Mouse (Mus musculus) spleen, adult 2 months (tissue): Measurements from ENCODE around the gene Metrn. TPM values are rescaled to one million over a fixed set of nuclear protein-coding genes. Genes with fewer than 3 reads are reported as not detected.

ENCODE experiments used
- DNase-seq, 2 experiments: peaks; one replicate each; pipeline versions ENCODE4 v3.0.0 to v3.0.0-alpha.2; 2012 to 2021; ENCODE audit warnings: low spot score in 2 of 2, low read depth in 1 of 2
- H3K27ac ChIP-seq: fragments of 200-500 bp; 2 replicates; pipeline ENCODE4 v1.5.1; 2012; ENCODE audit warnings: low read length, inconsistent platforms; ENCODE audit not compliant: insufficient read depth
- H3K27me3 ChIP-seq: fragments of 200-500 bp; 2 replicates; pipeline ENCODE4 v1.6.1; 2012; ENCODE audit warnings: mild to moderate bottlenecking, moderate library complexity, low read length, inconsistent platforms; ENCODE audit not compliant: control insufficient read depth, insufficient read depth
- H3K36me3 ChIP-seq: fragments of 200-500 bp; 2 replicates; pipeline ENCODE4 v1.6.1; 2012; ENCODE audit warnings: mild to moderate bottlenecking, low read length, inconsistent platforms; ENCODE audit not compliant: control insufficient read depth, insufficient read depth
- H3K4me1 ChIP-seq: fragments of 200-500 bp; 2 replicates; pipeline ENCODE4 v1.6.1; 2011; ENCODE audit warnings: inconsistent platforms; ENCODE audit not compliant: control insufficient read depth, insufficient read depth, insufficient read length
- H3K4me3 ChIP-seq: fragments of 200-500 bp; 2 replicates; pipeline ENCODE4 v1.5.1; 2011; ENCODE audit warnings: mild to moderate bottlenecking, inconsistent platforms; ENCODE audit not compliant: insufficient read depth, insufficient read length; ENCODE audit errors: extremely low read depth
- CTCF ChIP-seq: fragments of 200-500 bp; IDR thresholded peaks from 2 replicates; pipeline ENCODE4 v1.5.1; 2011; ENCODE audit warnings: mild to moderate bottlenecking, inconsistent platforms; ENCODE audit not compliant: insufficient read depth, insufficient read length, insufficient replicate concordance; ENCODE audit errors: extremely low read depth
- POLR2A ChIP-seq: fragments of 200-500 bp; IDR thresholded peaks from 2 replicates; pipeline ENCODE4 v1.6.1; 2011; ENCODE audit warnings: low read depth, low read length, inconsistent platforms
- WGBS: fragments of 180-500 bp; shearing (Covaris S2); methylation state at CpG from one replicate; pipeline ENCODE4 v1.1.7; 2018; 5-methylcytosine and 5-hydroxymethylcytosine counted together
- polyA plus RNA-seq: library from polyadenylated mRNA; depleted of rRNA; stranded (reverse); fragments of >200 nt; gene quantifications from 2 replicates; pipeline ENCODE4 v1.2.3, GENCODE M21; 2012; rRNA removed

Metrn gene
- polyA plus RNA-seq, result 37.6 and 61.5 TPM in 2 replicates

GRCm38 (mm10) chr17:25796951-25797369 lies at the start of gene Metrn:
Metrn (minus strand) TSS chr17:25797136.
- Histone ChIP-seq H3K4me1 (peaks cover 11% of the 10 kb centered on the region; the same call in 1 of the 2 replicates), H3K27me3 (no peaks in the 10 kb centered on the region), H3K4me3 (peak within 1 kb of the TSS; percentile 69), H3K27ac (no peak within 1 kb of the TSS), H3K36me3 (no peaks in the 10 kb centered on the region)
- DNase-seq, result peak; percentile 45 to 87
- 2% methylated on average over 33 of the region's 35 CpGs for WGBS
- TF ChIP-seq CTCF, result no peak
- no peak for TF ChIP-seq POLR2A

GRCm38 (mm10) chr17:25844396-25844901 lies 47.5 kb upstream of the Metrn start, which contains the start of gene Rhot2:
Rhot2 (minus strand) TSS chr17:25844851.
- Histone ChIP-seq H3K27me3 (no peaks in the 10 kb centered on the region), H3K4me3 (peak within 1 kb of the TSS; percentile 84), H3K36me3 (peaks cover 26% of the 10 kb centered on the region), H3K4me1 (peaks cover 15% of the 10 kb centered on the region), H3K27ac (peak within 1 kb of the TSS; percentile 86)
- WGBS, result 0% methylated on average over 21 of the region's 21 CpGs
- TF ChIP-seq POLR2A (peak; percentile 53; the same call in 1 of the 2 replicates), CTCF (peak; percentile 36; the same call in 1 of the 2 replicates)
- DNase-seq, result peak; percentile 81 to 97

- TF ChIP-seq POLR2A, result no peak
- no peak for TF ChIP-seq CTCF
- Histone ChIP-seq H3K4me3 (peak overlapping the region; percentile 84), H3K27me3 (no peaks in the 10 kb centered on the region), H3K4me1 (peaks cover 15% of the 10 kb centered on the region), H3K27ac (peak overlapping the region; percentile 86), H3K36me3 (peaks cover 30% of the 10 kb centered on the region)
- 1% methylated on average over 38 of the region's 38 CpGs for WGBS
- no peak for DNase-seq
Measured at GRCm38 (mm10) chr17:25843636-25844395, 46.9 kb upstream of the Metrn start.

- H3K36me3 ChIP-seq, result peaks cover 30% of the 10 kb centered on the region
- 91% methylated on average over 4 of the region's 4 CpGs for WGBS
- no peak overlapping the region for H3K27ac ChIP-seq
- H3K4me1 ChIP-seq, result peaks cover 15% of the 10 kb centered on the region
- TF ChIP-seq CTCF (no peak), POLR2A (no peak)
- no peak for DNase-seq
- H3K27me3 ChIP-seq, result no peaks in the 10 kb centered on the region
- H3K4me3 ChIP-seq, result no peak overlapping the region
Measured at GRCm38 (mm10) chr17:25843122-25843521, 46.2 kb upstream of the Metrn start.

GRCm38 (mm10) chr17:25842509-25842908 lies 45.6 kb upstream of the Metrn start:
- Histone ChIP-seq H3K36me3 (peaks cover 30% of the 10 kb centered on the region), H3K27ac (no peak overlapping the region), H3K27me3 (no peaks in the 10 kb centered on the region), H3K4me1 (peaks cover 15% of the 10 kb centered on the region), H3K4me3 (no peak overlapping the region)
- TF ChIP-seq POLR2A (no peak), CTCF (no peak)
- DNase-seq, result no peak
- 90% methylated on average over 3 of the region's 3 CpGs for WGBS

- H3K4me1 ChIP-seq, result peaks cover 19% of the 10 kb centered on the region
- 97% methylated on average over 22 of the region's 22 CpGs for WGBS
Measured at GRCm38 (mm10) chr17:25841117-25841880, 44.4 kb upstream of the Metrn start, which contains the start of gene Gm20683. Gm20683 (minus strand) TSS chr17:25841763.

More at GRCm38 (mm10) chr17:25841117-25841880, 44.4 kb upstream of the Metrn start, which contains the start of gene Gm20683:
- DNase-seq, result no peak
- Histone ChIP-seq H3K4me3 (no peak within 1 kb of the TSS), H3K27ac (no peak within 1 kb of the TSS), H3K27me3 (no peaks in the 10 kb centered on the region), H3K36me3 (peaks cover 30% of the 10 kb centered on the region)
- TF ChIP-seq POLR2A (no peak), CTCF (no peak)
